Mouse (Mus musculus) embryonic facial prominence, embryonic 13.5 days (tissue): Measurements from ENCODE around the gene Rps25. TPM values are rescaled to one million over a fixed set of nuclear protein-coding genes. Genes with fewer than 3 reads are reported as not detected.
"Not testable (repeated sequence)": the region's sequence is repeated elsewhere in the genome, so short reads cannot be mapped to it uniquely, and the experiment has no call there.

ENCODE experiments used
- ATAC-seq: fragments of 200-750 bp; cut with Nextera tagmentation; 2 replicates; pipeline ENCODE4 v1.8.0; 2017; ENCODE audit warnings: low read depth; ENCODE audit not compliant: insufficient number of reproducible peaks, insufficient read depth, low FRiP score, low TSS enrichment
- H3K27ac ChIP-seq: fragments of 300-500 bp; sonication (generic); 2 replicates; pipeline ENCODE4 v1.5.1; 2015; ENCODE audit warnings: moderate library complexity, mild to moderate bottlenecking, inconsistent platforms
- H3K27me3 ChIP-seq: fragments of 300-500 bp; sonication (generic); 2 replicates; pipeline ENCODE4 v1.6.1; 2015; ENCODE audit warnings: mild to moderate bottlenecking, inconsistent platforms
- H3K36me3 ChIP-seq: fragments of 300-500 bp; sonication (generic); 2 replicates; pipeline ENCODE4 v1.6.1; 2015; ENCODE audit warnings: mild to moderate bottlenecking, inconsistent platforms
- H3K4me1 ChIP-seq: fragments of 300-500 bp; sonication (generic); 2 replicates; pipeline ENCODE4 v1.6.1; 2015; ENCODE audit warnings: inconsistent platforms
- H3K4me2 ChIP-seq: fragments of 300-500 bp; sonication (generic); 2 replicates; pipeline ENCODE4 v1.6.1; 2015; ENCODE audit warnings: moderate library complexity, mild to moderate bottlenecking, inconsistent platforms
- H3K4me3 ChIP-seq: fragments of 300-500 bp; sonication (generic); 2 replicates; pipeline ENCODE4 v1.5.1; 2015; ENCODE audit warnings: mild to moderate bottlenecking, inconsistent platforms
- H3K9ac ChIP-seq: fragments of 300-500 bp; sonication (generic); 2 replicates; pipeline ENCODE4 v1.6.1; 2015; ENCODE audit warnings: mild to moderate bottlenecking, inconsistent platforms
- H3K9me3 ChIP-seq: fragments of 300-500 bp; sonication (generic); 2 replicates; pipeline ENCODE4 v1.6.1; 2016; ENCODE audit warnings: inconsistent platforms
- WGBS: fragments of 180-500 bp; shearing (Covaris S2); methylation state at CpG from one replicate; pipeline ENCODE4 v1.1.7; 2015; ENCODE audit warnings: mixed read lengths; 5-methylcytosine and 5-hydroxymethylcytosine counted together
- polyA plus RNA-seq: library from polyadenylated mRNA; unstranded; fragments of >200 nt; fragmentation: Nextera tagmentation; extraction: Ambion mirVana; gene quantifications from 2 replicates; pipeline ENCODE4 v1.2.1, GENCODE M21; 2015

Rps25 gene
- 2,222 and 2,384 TPM in 2 replicates for polyA plus RNA-seq

- Histone ChIP-seq H3K9me3 (no peaks in the 10 kb centered on the region), H3K27me3 (no peaks in the 10 kb centered on the region), H3K4me2 (peak within 1 kb of the TSS; percentile 75), H3K4me3 (peak within 1 kb of the TSS; percentile 77), H3K9ac (peak within 1 kb of the TSS; percentile 91), H3K36me3 (peaks cover 67% of the 10 kb centered on the region), H3K27ac (peak within 1 kb of the TSS; percentile 96), H3K4me1 (peaks cover 20% of the 10 kb centered on the region)
- peak; percentile 93 for ATAC-seq
- under 1% methylated on average over 51 of the region's 51 CpGs for WGBS
These were observed at the start of gene Rps25, which contains the start of gene Trappc4 for GRCm38 (mm10) chr9:44406906-44407751. Gene Rps25, plus strand, starts transcription at chr9:44407139. Gene Trappc4, minus strand, starts transcription at chr9:44407600.

- no peak for ATAC-seq
These were observed 49.7 kb upstream of the Rps25 start for GRCm38 (mm10) chr9:44357207-44357606.

GRCm38 (mm10) chr9:44361190-44361917 is 45.6 kb upstream of the Rps25 start, which contains the start of gene Vps11:
Gene Vps11, minus strand, starts transcription at chr9:44361670.
- peak; percentile 91 for ATAC-seq
- Histone ChIP-seq H3K4me3 (peak within 1 kb of the TSS; percentile 96), H3K9ac (peak within 1 kb of the TSS; percentile 90), H3K9me3 (no peaks in the 10 kb centered on the region), H3K36me3 (peaks cover 35% of the 10 kb centered on the region), H3K27me3 (no peaks in the 10 kb centered on the region), H3K4me2 (peak within 1 kb of the TSS; percentile 86), H3K4me1 (peaks cover 6% of the 10 kb centered on the region), H3K27ac (peak within 1 kb of the TSS; percentile 69)
- under 1% methylated on average over 44 of the region's 44 CpGs for WGBS

More at GRCm38 (mm10) chr9:44357207-44357606, 49.7 kb upstream of the Rps25 start:
- peaks cover 76% of the 10 kb centered on the region for H3K36me3 ChIP-seq
- WGBS, result 75% methylated on average over 4 of the region's 4 CpGs
- no peak overlapping the region for H3K9ac ChIP-seq
- no peak overlapping the region for H3K4me3 ChIP-seq
- no peak overlapping the region for H3K4me2 ChIP-seq
- H3K27ac ChIP-seq, result no peak overlapping the region
- H3K4me1 ChIP-seq, result peaks cover 6% of the 10 kb centered on the region
- H3K9me3 ChIP-seq, result no peaks in the 10 kb centered on the region
- no peaks in the 10 kb centered on the region for H3K27me3 ChIP-seq

GRCm38 (mm10) chr9:44361931-44362330 is 45.0 kb upstream of the Rps25 start:
- Histone ChIP-seq H3K27ac (peak overlapping the region; percentile 69), H3K9ac (peak overlapping the region; percentile 90), H3K4me3 (peak overlapping the region; percentile 96), H3K36me3 (peaks cover 29% of the 10 kb centered on the region), H3K4me2 (peak overlapping the region; percentile 86)
- WGBS, result 43% methylated on average over 4 of the region's 4 CpGs
- not testable (repeated sequence) for H3K9me3 ChIP-seq, H3K4me1 ChIP-seq, ATAC-seq, H3K27me3 ChIP-seq

GRCm38 (mm10) chr9:44364480-44364879 is 42.5 kb upstream of the Rps25 start:
- Histone ChIP-seq H3K4me3 (no peak overlapping the region), H3K4me1 (peaks cover 6% of the 10 kb centered on the region), H3K36me3 (peaks cover 5% of the 10 kb centered on the region), H3K9ac (no peak overlapping the region), H3K4me2 (no peak overlapping the region), H3K27me3 (no peaks in the 10 kb centered on the region), H3K27ac (no peak overlapping the region), H3K9me3 (no peaks in the 10 kb centered on the region)
- ATAC-seq, result no peak
- WGBS, result 61% methylated on average over 3 of the region's 3 CpGs

GRCm38 (mm10) chr9:44373386-44373785 is 33.6 kb upstream of the Rps25 start:
- Histone ChIP-seq H3K9ac (no peak overlapping the region), H3K4me3 (no peak overlapping the region), H3K4me1 (peaks cover 2% of the 10 kb centered on the region; the same call in 1 of the 2 replicates), H3K9me3 (no peaks in the 10 kb centered on the region), H3K27me3 (no peaks in the 10 kb centered on the region), H3K4me2 (no peak overlapping the region), H3K36me3 (no peaks in the 10 kb centered on the region), H3K27ac (no peak overlapping the region)
- ATAC-seq, result no peak

GRCm38 (mm10) chr9:44376141-44376540 is 30.8 kb upstream of the Rps25 start:
- Histone ChIP-seq H3K9me3 (no peaks in the 10 kb centered on the region), H3K4me2 (no peak overlapping the region), H3K36me3 (peaks cover 6% of the 10 kb centered on the region), H3K9ac (no peak overlapping the region), H3K27ac (no peak overlapping the region), H3K27me3 (no peaks in the 10 kb centered on the region), H3K4me3 (no peak overlapping the region), H3K4me1 (peaks cover 17% of the 10 kb centered on the region)
- WGBS, result 92% methylated on average over 6 of the region's 6 CpGs
- ATAC-seq, result no peak

GRCm38 (mm10) chr9:44377335-44377734 is 29.6 kb upstream of the Rps25 start:
- H3K4me1 ChIP-seq, result peaks cover 17% of the 10 kb centered on the region
- not testable (repeated sequence) for H3K4me3 ChIP-seq, H3K9ac ChIP-seq, H3K27me3 ChIP-seq, H3K4me2 ChIP-seq, H3K9me3 ChIP-seq, ATAC-seq, H3K27ac ChIP-seq
- WGBS, result 80% methylated on average over 2 of the region's 2 CpGs
- H3K36me3 ChIP-seq, result peaks cover 18% of the 10 kb centered on the region

GRCm38 (mm10) chr9:44378153-44378730 is 28.7 kb upstream of the Rps25 start:
- 87% methylated on average over 5 of the region's 5 CpGs for WGBS
- H3K4me2 ChIP-seq, result peak overlapping the region; percentile 86
- H3K9ac ChIP-seq, result peak overlapping the region; percentile 95

GRCm38 (mm10) chr9:44379054-44379834 is 27.7 kb upstream of the Rps25 start, which contains the start of gene Hyou1:
Gene Hyou1, plus strand, starts transcription at chr9:44379490.
- peak; percentile 97 for ATAC-seq
- under 1% methylated on average over 82 of the region's 83 CpGs for WGBS
- no peaks in the 10 kb centered on the region for H3K27me3 ChIP-seq
- H3K4me1 ChIP-seq, result peaks cover 17% of the 10 kb centered on the region
- H3K27ac ChIP-seq, result peak within 1 kb of the TSS; percentile 87
- H3K4me2 ChIP-seq, result peak within 1 kb of the TSS; percentile 86
- H3K36me3 ChIP-seq, result peaks cover 37% of the 10 kb centered on the region
- H3K9ac ChIP-seq, result peak within 1 kb of the TSS; percentile 95
- H3K4me3 ChIP-seq, result peak within 1 kb of the TSS; percentile 89
- no peaks in the 10 kb centered on the region for H3K9me3 ChIP-seq

More at GRCm38 (mm10) chr9:44378153-44378730, 28.7 kb upstream of the Rps25 start:
- Histone ChIP-seq H3K4me3 (peak overlapping the region; percentile 89), H3K27ac (no peak overlapping the region), H3K27me3 (no peaks in the 10 kb centered on the region), H3K9me3 (no peaks in the 10 kb centered on the region), H3K4me1 (peaks cover 17% of the 10 kb centered on the region), H3K36me3 (peaks cover 27% of the 10 kb centered on the region)
- no peak for ATAC-seq
